Comparison of ENCODE assay signal across 8 mouse cellular contexts in genomic region chrX:167103501-167104246, GRCm38 (mm10).
A peak's percentile ranks its signal among the peaks of the same experiment; 100 is the strongest.
DNase-seq lines count a peak whose midpoint lies in the region; ATAC-seq lines count a peak whose summit lies in the region.
"Had no signal": no experiment of that assay in that cellular context is flagged by ENCODE, and none has a peak within 500 bp of the region (broad histone marks: within the 10 kb centered on the region; RNA-seq: fewer than 3 reads in every experiment).

No protein-coding gene starts in this region.

- H3K27ac ChIP-seq in midbrain, embryonic 11.5 days (ENCODE audit: low read depth, low read length): peak overlapping the region; percentile 40; the same call in 1 of the 2 replicates
- H3K27ac ChIP-seq in midbrain, embryonic 15.5 days: no peak overlapping the region
- 0 out of 2 replicates have a peak overlapping the region, but pooled peaks have one; percentile 22 for H3K27ac ChIP-seq in embryonic facial prominence, embryonic 15.5 days (replicated peaks)
- H3K27ac ChIP-seq: liver, embryonic 13.5 days had no signal

- H3K9ac ChIP-seq in midbrain, embryonic 11.5 days (ENCODE audit: low read length): no peak overlapping the region
- no peak overlapping the region for H3K9ac ChIP-seq in midbrain, embryonic 15.5 days
- no peak overlapping the region for H3K9ac ChIP-seq in embryonic facial prominence, embryonic 15.5 days
- H3K9ac ChIP-seq: liver, embryonic 13.5 days had no signal

- H3K4me3 ChIP-seq in midbrain, embryonic 11.5 days (ENCODE audit: low read depth, low read length): no peak overlapping the region
- no peak overlapping the region for H3K4me3 ChIP-seq in midbrain, embryonic 15.5 days
- no peak overlapping the region for H3K4me3 ChIP-seq in embryonic facial prominence, embryonic 15.5 days (replicated peaks)
- H3K4me3 ChIP-seq: liver, embryonic 13.5 days had no signal

- no peaks in the 10 kb centered on the region for H3K9me3 ChIP-seq in midbrain, embryonic 11.5 days (ENCODE audit: control insufficient read depth, low read length)
- no peaks in the 10 kb centered on the region for H3K9me3 ChIP-seq in midbrain, embryonic 15.5 days
- no peaks in the 10 kb centered on the region for H3K9me3 ChIP-seq in embryonic facial prominence, embryonic 15.5 days (replicated peaks)
- H3K9me3 ChIP-seq: liver, embryonic 13.5 days had no signal

- H3K36me3 ChIP-seq in midbrain, embryonic 11.5 days (ENCODE audit: control insufficient read depth, insufficient read depth, low read length): no peaks in the 10 kb centered on the region
- H3K36me3 ChIP-seq in midbrain, embryonic 15.5 days (replicated peaks): no peaks in the 10 kb centered on the region
- no peaks in the 10 kb centered on the region for H3K36me3 ChIP-seq in embryonic facial prominence, embryonic 15.5 days
- H3K36me3 ChIP-seq: liver, embryonic 13.5 days had no signal

- WGBS in midbrain, embryonic 11.5 days: 43% methylated on average over 12 of the region's 12 CpGs
- WGBS in midbrain, embryonic 15.5 days: 39% methylated on average over 12 of the region's 12 CpGs
- WGBS in embryonic facial prominence, embryonic 15.5 days: 39% methylated on average over 12 of the region's 12 CpGs

- no peak for ATAC-seq in midbrain, embryonic 11.5 days (ENCODE audit: low FRiP score)
- no peak; the same call in 1 of the 2 replicates for ATAC-seq in midbrain, embryonic 15.5 days (replicated peaks)
- no peak for ATAC-seq in embryonic facial prominence, embryonic 15.5 days (ENCODE audit: insufficient number of reproducible peaks, low FRiP score, low TSS enrichment, low read depth)
- no peak for ATAC-seq in megakaryocyte-erythroid progenitor cell, adult 5-6 weeks (replicated peaks; ENCODE audit: low FRiP score, low TSS enrichment, poor library complexity, severe bottlenecking)

- no peak overlapping the region for H3K4me2 ChIP-seq in midbrain, embryonic 11.5 days
- H3K4me2 ChIP-seq in midbrain, embryonic 15.5 days: no peak overlapping the region
- no peak overlapping the region for H3K4me2 ChIP-seq in embryonic facial prominence, embryonic 15.5 days (replicated peaks)
- H3K4me2 ChIP-seq: liver, embryonic 13.5 days had no signal

- DNase-seq in midbrain, embryonic 11.5 days (ENCODE audit: low spot score, missing footprints): no peak
- peak; percentile 69 for DNase-seq in induced T-regulatory cell, adult 2 months (ENCODE audit: low read depth)
- peak; percentile 54 for DNase-seq in naive thymus-derived CD4-positive, alpha-beta T cell, adult 2 months (ENCODE audit: low read depth)
- no peak for DNase-seq in adrenal gland, postnatal 10 days
- DNase-seq: liver, embryonic 13.5 days had no signal

- peaks cover 8% of the 10 kb centered on the region; the same call in 1 of the 2 replicates for H3K4me1 ChIP-seq in midbrain, embryonic 11.5 days (ENCODE audit: control insufficient read depth, insufficient read depth, low read length)
- H3K4me1 ChIP-seq in midbrain, embryonic 15.5 days: 0 out of 2 replicates have a peak, but pooled peaks cover 2% of the 10 kb centered on the region
- H3K4me1 ChIP-seq in embryonic facial prominence, embryonic 15.5 days: no peaks in the 10 kb centered on the region
- H3K4me1 ChIP-seq: liver, embryonic 13.5 days had no signal

- H3K27me3 ChIP-seq in midbrain, embryonic 11.5 days (ENCODE audit: control insufficient read depth, insufficient read depth, low read length): peaks cover 27% of the 10 kb centered on the region
- H3K27me3 ChIP-seq in midbrain, embryonic 15.5 days (replicated peaks): peaks cover 14% of the 10 kb centered on the region
- H3K27me3 ChIP-seq in embryonic facial prominence, embryonic 15.5 days: peaks cover 9% of the 10 kb centered on the region; the same call in 1 of the 2 replicates
- H3K27me3 ChIP-seq: liver, embryonic 13.5 days had no signal

Comparison
In these comparisons a context has a peak if more than half of its experiments do, and no peak if none do; other contexts are left out.
1. DNase-seq: peak in induced T-regulatory cell, adult 2 months (single experiment) and naive thymus-derived CD4-positive, alpha-beta T cell, adult 2 months (single experiment); none in midbrain, embryonic 11.5 days (single experiment) and adrenal gland, postnatal 10 days (single experiment).